Mouse (Mus musculus): ENCODE measurements around the gene Rhobtb1. TPM values are rescaled to one million over a fixed set of nuclear protein-coding genes. Genes with fewer than 3 reads are reported as not detected.

The Rhobtb1 gene
- polyA plus RNA-seq, 1 experiment from 2014 or later = 15.2 TPM

- Histone ChIP-seq H3K36me3 (ENCODE audit: control insufficient read depth, insufficient read depth, low read length) (no peaks in the 10 kb centered on the region), H3K9ac (ENCODE audit: low read length) (no peak overlapping the region), H3K4me1 (replicated peaks; ENCODE audit: control insufficient read depth, insufficient read depth, low read length) (peaks cover 5% of the 10 kb centered on the region; the same call in 1 of the 2 replicates), H3K9me3 (ENCODE audit: control insufficient read depth, low read length) (no peaks in the 10 kb centered on the region), H3K4me3 (ENCODE audit: low read length) (no peak overlapping the region), H3K4me2 (ENCODE audit: low read depth, low read length) (no peak overlapping the region), H3K27me3 (ENCODE audit: control insufficient read depth, insufficient read depth, low read depth, low read length) (no peaks in the 10 kb centered on the region), H3K27ac (ENCODE audit: low read length) (no peak overlapping the region)
- 80% methylated on average over 3 of the region's 3 CpGs for WGBS
- ATAC-seq (ENCODE audit: low read depth) = no peak
These were observed 153.6 kb downstream of the Rhobtb1 start for GRCm38 (mm10) chr10:69304819-69305218.

GRCm38 (mm10) chr10:69305600-69305999 is 154.4 kb downstream of the Rhobtb1 start:
- H3K4me3 ChIP-seq (ENCODE audit: low read length) = no peak overlapping the region
- ATAC-seq (ENCODE audit: low read depth) = no peak
- H3K9me3 ChIP-seq (ENCODE audit: control insufficient read depth, low read length) = no peaks in the 10 kb centered on the region
- no peak overlapping the region for H3K9ac ChIP-seq (ENCODE audit: low read length)
- H3K27me3 ChIP-seq (ENCODE audit: control insufficient read depth, insufficient read depth, low read depth, low read length) = no peaks in the 10 kb centered on the region
- H3K4me2 ChIP-seq (ENCODE audit: low read depth, low read length) = no peak overlapping the region
- 21% methylated on average over 7 of the region's 7 CpGs for whole genome bisulfite sequencing
- no peaks in the 10 kb centered on the region for H3K36me3 ChIP-seq (ENCODE audit: control insufficient read depth, insufficient read depth, low read length)
- no peak overlapping the region for H3K27ac ChIP-seq (ENCODE audit: low read length)
- peaks cover 5% of the 10 kb centered on the region; the same call in 1 of the 2 replicates for H3K4me1 ChIP-seq (replicated peaks; ENCODE audit: control insufficient read depth, insufficient read depth, low read length)

- H3K4me1 ChIP-seq (replicated peaks; ENCODE audit: control insufficient read depth, insufficient read depth, low read length) = peaks cover 5% of the 10 kb centered on the region; the same call in 1 of the 2 replicates
- 41% methylated on average over 14 of the region's 14 CpGs for WGBS
- H3K4me3 ChIP-seq (ENCODE audit: low read length) = no peak overlapping the region
- no peaks in the 10 kb centered on the region for H3K27me3 ChIP-seq (ENCODE audit: control insufficient read depth, insufficient read depth, low read depth, low read length)
- no peaks in the 10 kb centered on the region for H3K9me3 ChIP-seq (ENCODE audit: control insufficient read depth, low read length)
- H3K9ac ChIP-seq (ENCODE audit: low read length) = no peak overlapping the region
- no peak overlapping the region for H3K4me2 ChIP-seq (ENCODE audit: low read depth, low read length)
- ATAC-seq (ENCODE audit: low read depth) = no peak
- no peaks in the 10 kb centered on the region for H3K36me3 ChIP-seq (ENCODE audit: control insufficient read depth, insufficient read depth, low read length)
- H3K27ac ChIP-seq (ENCODE audit: low read length) = no peak overlapping the region
These were observed 155.0 kb downstream of the Rhobtb1 start for GRCm38 (mm10) chr10:69306205-69306604.

- peak; percentile 56; the same call in 1 of the 2 replicates for ATAC-seq (ENCODE audit: low read depth)
- Histone ChIP-seq H3K27me3 (ENCODE audit: control insufficient read depth, insufficient read depth, low read depth, low read length) (no peaks in the 10 kb centered on the region), H3K4me2 (ENCODE audit: low read depth, low read length) (no peak overlapping the region), H3K4me3 (ENCODE audit: low read length) (no peak overlapping the region), H3K27ac (ENCODE audit: low read length) (no peak overlapping the region), H3K9ac (ENCODE audit: low read length) (no peak overlapping the region), H3K4me1 (replicated peaks; ENCODE audit: control insufficient read depth, insufficient read depth, low read length) (peaks cover 5% of the 10 kb centered on the region; the same call in 1 of the 2 replicates), H3K36me3 (ENCODE audit: control insufficient read depth, insufficient read depth, low read length) (no peaks in the 10 kb centered on the region), H3K9me3 (ENCODE audit: control insufficient read depth, low read length) (no peaks in the 10 kb centered on the region)
- WGBS = 37% methylated on average over 5 of the region's 5 CpGs
These were observed 155.8 kb downstream of the Rhobtb1 start for GRCm38 (mm10) chr10:69307067-69307466.

GRCm38 (mm10) chr10:69309109-69309508 is 157.9 kb downstream of the Rhobtb1 start:
- H3K36me3 ChIP-seq (ENCODE audit: control insufficient read depth, insufficient read depth, low read length) = no peaks in the 10 kb centered on the region
- no peak for ATAC-seq (ENCODE audit: low read depth)
- H3K27me3 ChIP-seq (ENCODE audit: control insufficient read depth, insufficient read depth, low read depth, low read length) = no peaks in the 10 kb centered on the region
- no peak overlapping the region for H3K4me3 ChIP-seq (ENCODE audit: low read length)
- WGBS = 39% methylated on average over 5 of the region's 5 CpGs
- H3K4me1 ChIP-seq (replicated peaks; ENCODE audit: control insufficient read depth, insufficient read depth, low read length) = peaks cover 5% of the 10 kb centered on the region; the same call in 1 of the 2 replicates
- no peak overlapping the region for H3K9ac ChIP-seq (ENCODE audit: low read length)
- H3K27ac ChIP-seq (ENCODE audit: low read length) = no peak overlapping the region
- H3K9me3 ChIP-seq (ENCODE audit: control insufficient read depth, low read length) = no peaks in the 10 kb centered on the region
- no peak overlapping the region for H3K4me2 ChIP-seq (ENCODE audit: low read depth, low read length)

GRCm38 (mm10) chr10:69311867-69312266 is 160.6 kb downstream of the Rhobtb1 start:
- WGBS = 68% methylated on average over 16 of the region's 16 CpGs
- Histone ChIP-seq H3K9ac (ENCODE audit: low read length) (no peak overlapping the region), H3K4me3 (ENCODE audit: low read length) (no peak overlapping the region), H3K27ac (ENCODE audit: low read length) (no peak overlapping the region), H3K9me3 (ENCODE audit: control insufficient read depth, low read length) (no peaks in the 10 kb centered on the region), H3K4me1 (replicated peaks; ENCODE audit: control insufficient read depth, insufficient read depth, low read length) (no peaks in the 10 kb centered on the region), H3K27me3 (ENCODE audit: control insufficient read depth, insufficient read depth, low read depth, low read length) (no peaks in the 10 kb centered on the region), H3K4me2 (ENCODE audit: low read depth, low read length) (no peak overlapping the region), H3K36me3 (ENCODE audit: control insufficient read depth, insufficient read depth, low read length) (no peaks in the 10 kb centered on the region)
- ATAC-seq (ENCODE audit: low read depth) = no peak

- H3K4me2 ChIP-seq (ENCODE audit: low read depth, low read length) = no peak overlapping the region
- no peak overlapping the region for H3K4me3 ChIP-seq (ENCODE audit: low read length)
- no peaks in the 10 kb centered on the region for H3K4me1 ChIP-seq (replicated peaks; ENCODE audit: control insufficient read depth, insufficient read depth, low read length)
- H3K27ac ChIP-seq (ENCODE audit: low read length) = no peak overlapping the region
- H3K9me3 ChIP-seq (ENCODE audit: control insufficient read depth, low read length) = no peaks in the 10 kb centered on the region
- WGBS = 65% methylated on average over 8 of the region's 8 CpGs
- no peaks in the 10 kb centered on the region for H3K27me3 ChIP-seq (ENCODE audit: control insufficient read depth, insufficient read depth, low read depth, low read length)
- H3K36me3 ChIP-seq (ENCODE audit: control insufficient read depth, insufficient read depth, low read length) = no peaks in the 10 kb centered on the region
- ATAC-seq (ENCODE audit: low read depth) = no peak
- H3K9ac ChIP-seq (ENCODE audit: low read length) = no peak overlapping the region
These were observed 162.7 kb downstream of the Rhobtb1 start for GRCm38 (mm10) chr10:69313944-69314343.

- 87% methylated on average over 11 of the region's 11 CpGs for WGBS
- no peak overlapping the region for H3K27ac ChIP-seq (ENCODE audit: low read length)
- H3K4me3 ChIP-seq (ENCODE audit: low read length) = no peak overlapping the region
- H3K4me1 ChIP-seq (replicated peaks; ENCODE audit: control insufficient read depth, insufficient read depth, low read length) = peaks cover 4% of the 10 kb centered on the region; the same call in 1 of the 2 replicates
- no peaks in the 10 kb centered on the region for H3K36me3 ChIP-seq (ENCODE audit: control insufficient read depth, insufficient read depth, low read length)
- ATAC-seq (ENCODE audit: low read depth) = no peak
- no peaks in the 10 kb centered on the region for H3K27me3 ChIP-seq (ENCODE audit: control insufficient read depth, insufficient read depth, low read depth, low read length)
- no peak overlapping the region for H3K4me2 ChIP-seq (ENCODE audit: low read depth, low read length)
- H3K9me3 ChIP-seq (ENCODE audit: control insufficient read depth, low read length) = no peaks in the 10 kb centered on the region; the same call in 1 of the 2 replicates
- no peak overlapping the region for H3K9ac ChIP-seq (ENCODE audit: low read length)
These were observed 167.3 kb downstream of the Rhobtb1 start for GRCm38 (mm10) chr10:69318514-69318913.

- 38% methylated on average over 21 of the region's 21 CpGs for WGBS
- no peaks in the 10 kb centered on the region for H3K36me3 ChIP-seq (ENCODE audit: control insufficient read depth, insufficient read depth, low read length)
- ATAC-seq (ENCODE audit: low read depth) = peak; percentile 94
- H3K4me2 ChIP-seq (ENCODE audit: low read depth, low read length) = peak overlapping the region; percentile 60
- H3K4me1 ChIP-seq (replicated peaks; ENCODE audit: control insufficient read depth, insufficient read depth, low read length) = peaks cover 4% of the 10 kb centered on the region; the same call in 1 of the 2 replicates
- H3K27me3 ChIP-seq (ENCODE audit: control insufficient read depth, insufficient read depth, low read depth, low read length) = no peaks in the 10 kb centered on the region
- peak overlapping the region; percentile 53 for H3K9ac ChIP-seq (ENCODE audit: low read length)
- H3K4me3 ChIP-seq (ENCODE audit: low read length) = peak overlapping the region; percentile 41
- H3K27ac ChIP-seq (ENCODE audit: low read length) = peak overlapping the region; percentile 59
- H3K9me3 ChIP-seq (ENCODE audit: control insufficient read depth, low read length) = no peaks in the 10 kb centered on the region; the same call in 1 of the 2 replicates
These were observed 169.7 kb downstream of the Rhobtb1 start for GRCm38 (mm10) chr10:69320667-69321518.
